Mouse (Mus musculus) cortical plate, adult 2 months (tissue): Measurements from ENCODE around the gene Tnni2.

Experiments used
- CTCF ChIP-seq: fragments of 200-500 bp; IDR thresholded peaks from 2 replicates; pipeline ENCODE4 v1.5.1; 2011; ENCODE audit warnings: mild to moderate bottlenecking, control low read depth, low read length; ENCODE audit not compliant: insufficient read depth; ENCODE audit errors: extremely low read depth
- POLR2A ChIP-seq: fragments of 200-500 bp; IDR thresholded peaks from 2 replicates; pipeline ENCODE4 v1.6.1; 2011; ENCODE audit warnings: mild to moderate bottlenecking, low read length, control low read depth; ENCODE audit not compliant: insufficient read depth; ENCODE audit errors: extremely low read depth

- TF ChIP-seq CTCF (no peak), POLR2A (no peak)
These were observed 40.1 kb downstream of the Tnni2 start for GRCm38 (mm10) chr7:142481568-142482255.
